Mouse (Mus musculus) regulatory T cell (primary cell): Measurements from ENCODE around the gene Ccn2.

Experiments
- in situ Hi-C: fragments of 300-600 bp; cut with MboI, MseI; formaldehyde crosslinking; loops from one replicate; pipeline ENCODE4 v1.15.1; 2025; ENCODE audit warnings: high pct_unique_total_duplicates

Ccn2 gene

GRCm38 (mm10) chr10:24640186-24640875, 45.1 kb downstream of the Ccn2 start:
- in situ Hi-C loops = loop anchor here (10.0 kb wide), 1 partner anchor 114 kb away; no protein-coding TSS in a partner anchor

GRCm38 (mm10) chr10:24641416-24642140, 46.3 kb downstream of the Ccn2 start:
- in situ Hi-C loops = loop anchor here (10.0 kb wide), 1 partner anchor 113 kb away; no protein-coding TSS in a partner anchor

GRCm38 (mm10) chr10:24642796-24643580, 47.7 kb downstream of the Ccn2 start:
- in situ Hi-C loops = loop anchor here (10.0 kb wide), 1 partner anchor 112 kb away; no protein-coding TSS in a partner anchor

- in situ Hi-C loops = loop anchor here (10.0 kb wide), 1 partner anchor 110 kb away; no protein-coding TSS in a partner anchor
These were observed 49.9 kb downstream of the Ccn2 start for GRCm38 (mm10) chr10:24645169-24645568.
